Mouse (Mus musculus) heart, postnatal 0 days (tissue): ENCODE measurements around the gene Vmac. TPM values are rescaled to one million over a fixed set of nuclear protein-coding genes. Genes with fewer than 3 reads are reported as not detected.

Experiments
- ATAC-seq: fragments of 200-750 bp; cut with Nextera tagmentation; 2 replicates; pipeline ENCODE4 v1.8.0; 2017; ENCODE audit warnings: low read depth, moderate number of reproducible peaks, moderate library complexity; ENCODE audit not compliant: insufficient read depth
- DNase-seq: peaks from one replicate; pipeline ENCODE4 v3.0.0-alpha.2; 2016; ENCODE audit warnings: low spot score
- H3K27ac ChIP-seq: fragments of 300-500 bp; sonication (generic); 2 replicates; pipeline ENCODE4 v1.5.1; 2014; ENCODE audit warnings: low read depth, mild to moderate bottlenecking
- H3K27me3 ChIP-seq: fragments of 300-500 bp; sonication (generic); 2 replicates; pipeline ENCODE4 v1.6.1; 2014; ENCODE audit warnings: low read length, mixed read lengths; ENCODE audit not compliant: control insufficient read depth, insufficient read depth
- H3K36me3 ChIP-seq: fragments of 300-500 bp; sonication (generic); replicated peaks from 2 replicates; pipeline ENCODE4 v1.6.1; 2014; ENCODE audit warnings: low read length, mixed read lengths; ENCODE audit not compliant: control insufficient read depth, insufficient read depth
- H3K4me1 ChIP-seq: fragments of 300-500 bp; sonication (generic); 2 replicates; pipeline ENCODE4 v1.6.1; 2014; ENCODE audit warnings: antibody characterized with exemption; ENCODE audit not compliant: control insufficient read depth, insufficient read depth
- H3K4me2 ChIP-seq: fragments of 300-500 bp; sonication (generic); 2 replicates; pipeline ENCODE4 v1.6.1; 2014; ENCODE audit warnings: low read depth, mild to moderate bottlenecking, low read length, moderate library complexity
- H3K4me3 ChIP-seq: fragments of 300-500 bp; sonication (generic); 2 replicates; pipeline ENCODE4 v1.5.1; 2014; ENCODE audit warnings: low read depth, low read length
- H3K9ac ChIP-seq: fragments of 300-500 bp; sonication (generic); replicated peaks from 2 replicates; pipeline ENCODE4 v1.6.1; 2014; ENCODE audit warnings: low read depth, low read length, mixed read lengths
- H3K9me3 ChIP-seq: fragments of 300-500 bp; sonication (generic); replicated peaks from 2 replicates; pipeline ENCODE4 v1.6.1; 2016; ENCODE audit warnings: low read length; ENCODE audit not compliant: control insufficient read depth
- CTCF ChIP-seq: IDR thresholded peaks from 2 replicates; pipeline ENCODE4 v1.5.1; 2016; ENCODE audit warnings: antibody characterized with exemption, control low read depth, low read depth
- EP300 ChIP-seq: IDR thresholded peaks from 2 replicates; pipeline ENCODE4 v1.6.1; 2016; ENCODE audit warnings: antibody characterized with exemption, low read depth
- WGBS: fragments of 180-500 bp; shearing (Covaris S2); extraction: QIAGEN DNeasy Blood & Tissue Kit; methylation state at CpG from one replicate; pipeline ENCODE4 v1.1.7; 2014; 5-methylcytosine and 5-hydroxymethylcytosine counted together
- polyA plus RNA-seq: library from polyadenylated mRNA; unstranded; fragments of >200 nt; fragmentation: Nextera tagmentation; extraction: Ambion mirVana; gene quantifications from 2 replicates; pipeline ENCODE4 v1.2.1, GENCODE M21; 2015
- total RNA-seq: library from RNA; depleted of rRNA; stranded (reverse); fragments of >200 nt; gene quantifications from 2 replicates; pipeline ENCODE4 v1.2.3, GENCODE M21; 2014; ENCODE audit warnings: low replicate concordance

Vmac gene
- total and polyA plus RNA-seq, 2 experiments from 2014 or later, result 10.7 to 16.3 TPM

DNA sequence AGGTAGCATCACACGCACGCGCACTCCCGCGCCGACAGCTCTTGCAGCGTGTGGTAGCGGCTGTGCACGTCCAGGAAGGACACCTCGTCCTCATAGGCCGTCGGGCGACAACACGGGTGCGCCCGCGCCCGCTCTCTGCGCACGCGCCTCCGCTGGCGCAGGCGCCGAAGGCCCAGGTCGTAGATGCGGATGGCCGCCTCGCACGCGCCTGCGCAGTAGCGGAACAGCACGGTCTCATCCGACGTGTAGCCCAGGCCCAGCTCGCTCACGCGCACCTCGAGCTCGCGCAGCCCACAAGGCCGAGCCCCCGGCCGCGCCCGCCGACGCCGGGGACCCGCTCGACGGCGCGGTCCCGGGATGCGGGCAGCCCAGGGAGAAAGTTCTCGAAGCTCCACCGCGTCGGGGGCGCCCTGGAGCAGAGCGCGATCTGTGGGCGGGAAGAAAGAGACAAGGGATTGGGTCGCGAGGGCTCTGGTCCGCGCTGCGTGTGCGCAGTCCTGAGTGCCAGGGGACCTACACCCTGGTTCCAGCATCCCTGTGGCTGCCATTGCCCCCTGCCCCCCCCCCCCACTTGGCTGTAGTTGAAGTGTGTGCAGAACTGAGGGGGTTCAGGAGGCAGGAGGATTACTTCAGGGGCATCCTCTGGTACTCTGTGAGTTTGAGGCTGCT lies 33.7 kb upstream of the Vmac start:
- WGBS, result 30% methylated on average over 71 of the region's 71 CpGs
- ATAC-seq (peak; percentile 62), DNase-seq (no peak)
- peak overlapping the region; percentile 10; the same call in 1 of the 2 replicates for H3K4me3 ChIP-seq
- peak overlapping the region; percentile 35; the same call in 1 of the 2 replicates for H3K4me2 ChIP-seq
- H3K36me3 ChIP-seq, result no peaks in the 10 kb centered on the region
- H3K27me3 ChIP-seq, result peaks cover 41% of the 10 kb centered on the region
- no peaks in the 10 kb centered on the region for H3K4me1 ChIP-seq
- no peaks in the 10 kb centered on the region for H3K9me3 ChIP-seq
- no peak overlapping the region for H3K27ac ChIP-seq
- no peak for TF ChIP-seq EP300
- TF ChIP-seq CTCF, result no peak
- H3K9ac ChIP-seq, result no peak overlapping the region

DNA sequence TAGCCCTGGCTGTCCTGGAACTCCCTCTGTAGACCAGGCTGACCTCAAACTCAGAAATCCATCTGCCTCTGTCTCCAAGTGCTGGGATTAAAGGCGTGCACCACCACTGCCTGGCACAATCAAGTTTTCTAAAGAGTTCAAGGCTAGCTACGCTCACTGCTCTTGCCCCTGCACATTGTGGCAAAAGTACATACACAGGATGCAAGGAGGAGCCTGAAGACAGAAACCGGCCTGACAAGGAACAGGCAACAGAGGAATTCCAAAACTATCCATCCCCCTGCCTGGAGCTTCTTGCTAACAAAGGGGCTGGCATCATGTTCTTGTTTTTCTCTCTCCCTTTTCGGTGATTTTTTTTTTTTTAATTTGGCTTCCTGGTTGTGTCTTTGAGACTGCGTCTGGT lies 26.4 kb upstream of the Vmac start:
- no peak overlapping the region for H3K4me2 ChIP-seq
- DNase-seq, result no peak
- H3K9me3 ChIP-seq, result no peaks in the 10 kb centered on the region
- H3K9ac ChIP-seq, result no peak overlapping the region
- H3K27ac ChIP-seq, result no peak overlapping the region
- TF ChIP-seq EP300 (no peak), CTCF (no peak)
- no peaks in the 10 kb centered on the region for H3K36me3 ChIP-seq
- ATAC-seq, result no peak
- WGBS, result 44% methylated on average over 5 of the region's 5 CpGs
- peaks cover 12% of the 10 kb centered on the region for H3K4me1 ChIP-seq
- H3K27me3 ChIP-seq, result no peaks in the 10 kb centered on the region
- no peak overlapping the region for H3K4me3 ChIP-seq

GRCm38 (mm10) chr17:56740788-56741160 lies 23.0 kb upstream of the Vmac start:
- no peak overlapping the region for H3K9ac ChIP-seq
- no peak overlapping the region for H3K4me2 ChIP-seq
- DNase-seq, result no peak
- ATAC-seq, result peak; percentile 22; the same call in 1 of the 2 replicates
- H3K27me3 ChIP-seq, result no peaks in the 10 kb centered on the region
- WGBS, result 37% methylated on average over 17 of the region's 17 CpGs
- H3K9me3 ChIP-seq, result no peaks in the 10 kb centered on the region
- peaks cover 17% of the 10 kb centered on the region for H3K4me1 ChIP-seq
- no peaks in the 10 kb centered on the region for H3K36me3 ChIP-seq
- peak overlapping the region; percentile 77 for H3K27ac ChIP-seq
- H3K4me3 ChIP-seq, result no peak overlapping the region
- TF ChIP-seq EP300, result no peak
- TF ChIP-seq CTCF, result no peak

GRCm38 (mm10) chr17:56740118-56740787 lies 22.4 kb upstream of the Vmac start:
- H3K4me3 ChIP-seq, result no peak overlapping the region
- 25% methylated on average over 17 of the region's 17 CpGs for WGBS
- no peak overlapping the region for H3K4me2 ChIP-seq
- H3K27ac ChIP-seq, result peak overlapping the region; percentile 77
- TF ChIP-seq EP300 (no peak), CTCF (no peak)
- ATAC-seq (peak; percentile 95), DNase-seq (peak; percentile 86)
- peaks cover 17% of the 10 kb centered on the region for H3K4me1 ChIP-seq
- H3K36me3 ChIP-seq, result no peaks in the 10 kb centered on the region
- no peaks in the 10 kb centered on the region for H3K27me3 ChIP-seq
- H3K9ac ChIP-seq, result no peak overlapping the region
- H3K9me3 ChIP-seq, result no peaks in the 10 kb centered on the region

DNA sequence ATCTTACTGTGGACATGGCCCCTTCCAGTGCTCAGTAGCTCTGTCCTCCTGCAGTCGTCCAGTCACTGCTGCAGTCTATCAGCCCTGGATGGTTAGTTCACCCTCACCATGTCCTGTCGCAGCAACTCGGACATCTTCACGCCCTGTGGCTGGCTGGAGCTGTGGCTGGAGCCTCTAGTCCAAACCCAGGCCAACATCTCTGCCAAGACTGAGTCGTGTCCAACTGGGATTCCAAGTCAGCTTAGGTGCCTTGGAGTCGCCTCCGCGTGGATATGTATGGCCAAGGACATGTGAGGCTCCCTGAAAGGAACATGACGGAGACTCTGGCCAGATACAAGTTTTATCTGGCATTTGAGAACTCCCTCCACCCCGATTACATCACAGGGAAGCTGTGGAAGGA lies 20.4 kb upstream of the Vmac start:
- Histone ChIP-seq H3K36me3 (no peaks in the 10 kb centered on the region), H3K4me3 (no peak overlapping the region), H3K27ac (no peak overlapping the region), H3K27me3 (no peaks in the 10 kb centered on the region), H3K9me3 (no peaks in the 10 kb centered on the region), H3K4me2 (no peak overlapping the region), H3K9ac (no peak overlapping the region), H3K4me1 (peaks cover 17% of the 10 kb centered on the region)
- ATAC-seq (no peak), DNase-seq (no peak)
- no peak for TF ChIP-seq EP300
- TF ChIP-seq CTCF, result no peak
- 77% methylated on average over 10 of the region's 10 CpGs for WGBS

DNA sequence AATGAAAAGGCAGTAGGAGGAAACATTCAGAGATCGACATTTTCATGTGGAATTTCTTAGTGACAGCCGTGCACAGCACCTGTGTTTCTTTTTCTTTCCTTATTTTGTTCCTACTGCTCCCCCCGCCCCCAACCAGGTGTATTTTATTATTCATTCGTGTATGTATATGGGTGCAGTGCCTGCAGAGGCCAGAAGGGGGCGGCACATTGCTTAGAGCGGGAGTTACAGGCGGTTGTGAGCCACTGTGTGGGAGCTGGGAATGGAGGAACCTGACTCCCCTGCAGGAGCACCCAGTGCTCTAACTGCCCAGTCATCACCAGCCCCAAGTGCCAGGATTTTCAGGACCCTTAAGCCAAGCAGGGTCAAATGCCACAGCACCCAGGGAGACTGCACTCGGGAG lies 18.7 kb upstream of the Vmac start:
- Histone ChIP-seq H3K27ac (no peak overlapping the region), H3K4me1 (peaks cover 17% of the 10 kb centered on the region), H3K9me3 (no peaks in the 10 kb centered on the region), H3K27me3 (no peaks in the 10 kb centered on the region), H3K36me3 (no peaks in the 10 kb centered on the region), H3K4me2 (no peak overlapping the region), H3K9ac (no peak overlapping the region), H3K4me3 (no peak overlapping the region)
- DNase-seq (no peak), ATAC-seq (no peak)
- WGBS, result 47% methylated on average over 8 of the region's 8 CpGs
- TF ChIP-seq EP300, result no peak
- no peak for TF ChIP-seq CTCF
